Mouse (Mus musculus): ENCODE data around the gene Pde8a. TPM values are rescaled to one million over a fixed set of nuclear protein-coding genes. Genes with fewer than 3 reads are reported as not detected.
"Not testable (repeated sequence)": the region's sequence is repeated elsewhere in the genome, so short reads cannot be mapped to it uniquely, and the experiment has no call there.

Pde8a gene
- total RNA-seq, 2 experiments from 2014 or later = 7.2 to 16.5 TPM

DNA sequence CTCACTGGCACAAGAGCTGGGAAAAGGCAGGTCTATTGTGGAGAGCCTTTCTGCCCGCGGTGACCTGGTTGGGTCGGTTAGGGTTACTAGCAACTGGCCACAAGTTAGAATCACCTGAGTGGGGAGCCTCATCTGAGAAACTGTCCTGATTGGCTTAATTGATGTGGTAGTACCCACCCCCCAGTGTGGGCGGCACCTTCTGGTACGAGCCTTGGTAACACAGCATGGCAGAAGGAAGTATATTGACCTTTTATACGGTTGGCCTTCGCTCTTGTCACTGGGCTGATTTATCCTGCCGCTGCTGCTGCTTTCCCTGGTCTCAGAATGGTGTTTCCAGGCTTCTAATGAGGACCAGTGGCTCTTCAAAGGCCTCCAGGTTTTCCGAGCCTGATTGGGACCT, 24.2 kb upstream of the Pde8a start:
- DNase-seq = no peak
- Histone ChIP-seq H3K4me3 (no peak overlapping the region), H3K27ac (no peak overlapping the region)
- intact Hi-C loops (cut with DNase I) = no loop called here
- TF ChIP-seq CTCF (IDR thresholded peaks at IDR 0.05) = no peak

DNA sequence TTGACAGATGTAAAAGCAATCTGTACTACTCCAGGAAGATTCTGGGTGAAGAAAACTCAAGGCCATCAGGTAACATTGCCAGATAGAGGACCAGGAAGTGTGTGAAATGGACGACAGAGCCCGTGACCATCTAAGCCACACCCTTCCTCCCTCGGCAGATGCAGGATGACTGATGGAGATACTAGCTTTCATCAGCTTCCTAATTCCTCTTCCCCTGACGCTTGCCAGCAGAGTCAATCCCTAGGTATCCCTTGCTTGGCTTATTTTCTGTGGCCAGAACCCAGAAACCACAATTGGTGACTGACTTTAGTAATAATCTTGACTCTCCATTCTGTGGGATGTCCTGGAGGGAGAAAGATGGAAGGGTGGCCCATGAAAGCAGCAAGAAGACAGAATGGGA, 17.9 kb upstream of the Pde8a start:
- TF ChIP-seq CTCF (IDR thresholded peaks at IDR 0.05) = no peak
- no peak overlapping the region for H3K4me3 ChIP-seq
- no peak for DNase-seq
- H3K27ac ChIP-seq = no peak overlapping the region
- intact Hi-C loops (cut with DNase I) = no loop called here

DNA sequence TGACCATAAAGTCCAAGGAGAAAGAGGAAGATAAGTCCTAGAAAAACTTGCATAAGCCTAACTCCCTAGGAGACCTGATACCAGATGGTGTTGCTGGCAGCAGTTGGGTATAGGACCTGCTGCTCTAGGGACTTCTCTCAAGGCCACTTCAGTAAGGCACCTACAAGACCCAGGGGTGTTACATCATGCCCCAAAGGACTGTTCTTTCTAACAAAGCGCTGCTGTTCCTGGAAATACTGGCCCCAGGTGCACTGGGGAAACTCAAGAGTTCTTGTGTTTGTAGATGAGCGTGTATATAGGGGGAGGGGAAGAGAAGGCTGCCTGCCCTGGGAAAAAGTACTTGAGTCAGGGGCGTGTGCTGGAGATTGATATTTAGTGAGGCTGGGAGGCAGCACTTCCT, 16.6 kb upstream of the Pde8a start:
- H3K27ac ChIP-seq = no peak overlapping the region
- no peak for TF ChIP-seq CTCF (IDR thresholded peaks at IDR 0.05)
- no peak for DNase-seq
- intact Hi-C loops (cut with DNase I) = no loop called here
- H3K4me3 ChIP-seq = no peak overlapping the region

GRCm38 (mm10) chr7:81198538-81198937, 14.9 kb upstream of the Pde8a start:
- Histone ChIP-seq H3K4me3 (no peak overlapping the region), H3K27ac (no peak overlapping the region; the same call in 1 of the 2 replicates)
- TF ChIP-seq CTCF (IDR thresholded peaks at IDR 0.05) = no peak
- peak; percentile 57 for DNase-seq
- intact Hi-C loops (cut with DNase I) = no loop called here

GRCm38 (mm10) chr7:81199109-81199508, 14.3 kb upstream of the Pde8a start:
- Histone ChIP-seq H3K4me3 (no peak overlapping the region), H3K27ac (no peak overlapping the region; the same call in 1 of the 2 replicates)
- no peak for TF ChIP-seq CTCF (IDR thresholded peaks at IDR 0.05)
- intact Hi-C loops (cut with DNase I) = no loop called here
- no peak for DNase-seq

DNA sequence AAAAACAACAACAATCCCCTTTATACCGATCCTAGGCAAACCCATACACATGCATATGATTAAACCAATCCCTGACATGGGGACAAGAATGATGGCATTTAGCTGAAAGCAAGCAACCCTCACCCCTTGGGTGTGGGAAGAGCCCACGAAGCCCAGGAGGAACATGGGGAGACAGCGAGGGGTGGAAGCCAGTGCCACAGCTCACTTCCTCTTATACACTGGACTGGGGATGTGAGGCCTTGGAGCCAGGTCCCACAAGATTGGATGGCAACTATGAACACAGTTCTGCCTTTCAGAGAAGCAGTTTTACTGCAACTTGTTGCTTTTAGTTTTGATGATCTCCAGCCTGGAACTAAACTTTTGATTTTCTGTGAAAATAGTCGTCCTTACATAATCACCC, 13.6 kb upstream of the Pde8a start:
- no peak for DNase-seq
- Histone ChIP-seq H3K4me3 (no peak overlapping the region), H3K27ac (no peak overlapping the region; the same call in 1 of the 2 replicates)
- no peak for TF ChIP-seq CTCF (IDR thresholded peaks at IDR 0.05)
- intact Hi-C loops (cut with DNase I) = no loop called here

GRCm38 (mm10) chr7:81202389-81202788, 11.0 kb upstream of the Pde8a start:
- no peak for DNase-seq
- TF ChIP-seq CTCF (IDR thresholded peaks at IDR 0.05) = no peak
- intact Hi-C loops (cut with DNase I) = no loop called here
- Histone ChIP-seq H3K27ac (no peak overlapping the region), H3K4me3 (no peak overlapping the region)

DNA sequence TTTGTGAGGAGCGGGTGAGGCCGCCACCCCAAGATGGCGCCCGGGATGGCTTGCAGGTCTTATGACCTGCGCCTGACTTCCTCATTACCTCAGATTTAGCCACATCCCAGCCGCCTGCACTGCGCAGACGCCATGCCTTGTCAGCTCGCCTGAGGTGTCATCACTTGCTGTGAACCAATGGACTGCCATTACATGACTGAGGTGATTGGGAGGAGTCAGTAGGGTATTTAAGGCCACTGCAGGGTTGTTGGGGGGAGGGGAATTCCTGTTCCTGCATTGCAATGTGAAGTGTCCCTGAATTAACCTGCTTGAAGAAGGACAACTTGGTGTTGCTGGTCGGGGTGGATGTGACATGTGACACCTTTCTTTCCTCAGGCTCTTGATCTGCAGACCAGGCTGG, 9.8 kb upstream of the Pde8a start:
- DNase-seq; H3K4me3 ChIP-seq; intact Hi-C loops (cut with DNase I); H3K27ac ChIP-seq: not testable (repeated sequence)

DNA sequence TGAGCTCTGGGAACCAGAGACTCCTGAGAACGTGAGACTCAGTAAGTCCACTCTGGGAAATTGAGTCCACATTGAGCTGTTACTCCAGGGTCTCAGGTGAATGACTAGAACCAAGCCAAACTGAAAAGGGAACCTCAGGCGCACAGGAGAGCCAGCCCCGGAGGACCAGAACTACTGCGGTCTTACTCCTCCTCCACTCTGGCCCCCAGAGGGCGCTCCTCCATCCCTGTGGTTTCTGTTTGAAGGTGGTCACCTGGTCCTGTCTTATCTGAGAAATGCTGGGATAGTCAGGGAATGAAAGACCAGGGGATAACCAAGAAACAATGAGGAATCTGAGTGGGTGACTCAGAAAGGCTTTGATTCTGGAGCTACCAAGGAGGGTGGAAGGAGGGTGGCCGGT, 4.5 kb upstream of the Pde8a start:
- TF ChIP-seq CTCF (IDR thresholded peaks at IDR 0.05) = peak; percentile 94; the same call in 1 of the 2 replicates
- intact Hi-C loops (cut with DNase I) = loop anchor here (1.0 kb wide), 1 partner anchor 94 kb away; no protein-coding TSS in a partner anchor
- H3K27ac ChIP-seq = no peak overlapping the region
- no peak overlapping the region for H3K4me3 ChIP-seq
- DNase-seq = peak; percentile 81

GRCm38 (mm10) chr7:81209979-81210685, 3.3 kb upstream of the Pde8a start:
- H3K27ac ChIP-seq = no peak overlapping the region
- intact Hi-C loops (cut with DNase I) = loop anchor here (1.0 to 5.0 kb wide), 3 partner anchors 43 to 126 kb away; no protein-coding TSS in a partner anchor
- H3K4me3 ChIP-seq = no peak overlapping the region
- DNase-seq = no peak
- no peak for TF ChIP-seq CTCF (IDR thresholded peaks at IDR 0.05)

- no peak for TF ChIP-seq CTCF (IDR thresholded peaks at IDR 0.05)
- H3K4me3 ChIP-seq = peak overlapping the region; percentile 91
- peak overlapping the region; percentile 98 for H3K27ac ChIP-seq
- intact Hi-C loops (cut with DNase I) = loop anchor here (2.0 to 5.0 kb wide), 2 partner anchors 44 to 133 kb away; partner anchors contain the start of gene Rps17
- peak; percentile 63 for DNase-seq
Measured at GRCm38 (mm10) chr7:81211760-81212159, 1.6 kb upstream of the Pde8a start.

- peak overlapping the region; percentile 91 for H3K4me3 ChIP-seq
- peak overlapping the region; percentile 98 for H3K27ac ChIP-seq
- DNase-seq = peak; percentile 78
- intact Hi-C loops (cut with DNase I) = loop anchor here (2.0 to 5.0 kb wide), 2 partner anchors 45 to 133 kb away; partner anchors contain the start of gene Rps17
- no peak for TF ChIP-seq CTCF (IDR thresholded peaks at IDR 0.05)
Measured at GRCm38 (mm10) chr7:81212261-81212681, 1.1 kb upstream of the Pde8a start.

- Histone ChIP-seq H3K4me3 (peak overlapping the region; percentile 91), H3K27ac (peak overlapping the region; percentile 98)
- peak; percentile 98 for DNase-seq
- intact Hi-C loops (cut with DNase I) = loop anchor here (2.0 to 5.0 kb wide), 2 partner anchors 46 to 132 kb away; partner anchors contain the start of gene Rps17
- peak; percentile 43 for TF ChIP-seq CTCF (IDR thresholded peaks at IDR 0.05)
Measured at GRCm38 (mm10) chr7:81212697-81213346, 574 bp upstream of the Pde8a start.
